ENCODE assay signal across 17 mouse cellular contexts in genomic region chr1:25204636-25205035, GRCm38 (mm10).
DNase-seq lines count a peak whose midpoint lies in the region; ATAC-seq lines count a peak whose summit lies in the region.
"Had no signal": no experiment of that assay in that cellular context is flagged by ENCODE, and none has a peak within 500 bp of the region (broad histone marks: within the 10 kb centered on the region; RNA-seq: fewer than 3 reads in every experiment).

No protein-coding gene starts in this region.

- no peak for DNase-seq in neural tube, embryonic 10.5 days (ENCODE audit: extremely low spot score, low spot score)
- DNase-seq in forebrain, embryonic 14.5 days (ENCODE audit: low spot score), result peak; percentile 44
- no peak for DNase-seq in midbrain, embryonic 11.5 days (ENCODE audit: low spot score, missing footprints)
- no peak for DNase-seq in gastrocnemius, postnatal 10 days
- no peak for DNase-seq in thymus, postnatal 36 days
- DNase-seq in MN1 (ENCODE audit: low spot score), result no peak
- DNase-seq: adrenal gland, postnatal 25 days; cerebellum, postnatal 36 days; kidney, adult 11 months; kidney, postnatal 25 days; left cerebral cortex, postnatal 4 days; thymus, adult 2 months had no signal

- H3K9me3 ChIP-seq in neural tube, embryonic 15.5 days (replicated peaks), result no peaks in the 10 kb centered on the region
- H3K9me3 ChIP-seq in forebrain, embryonic 14.5 days (replicated peaks; ENCODE audit: control insufficient read depth, low read length), result no peaks in the 10 kb centered on the region
- no peaks in the 10 kb centered on the region for H3K9me3 ChIP-seq in midbrain, embryonic 11.5 days (ENCODE audit: control insufficient read depth, low read length)

- no peaks in the 10 kb centered on the region for H3K36me3 ChIP-seq in neural tube, embryonic 15.5 days
- H3K36me3 ChIP-seq in forebrain, embryonic 14.5 days (ENCODE audit: control insufficient read depth, insufficient read depth, low read length), result no peaks in the 10 kb centered on the region
- no peaks in the 10 kb centered on the region for H3K36me3 ChIP-seq in midbrain, embryonic 11.5 days (ENCODE audit: control insufficient read depth, insufficient read depth, low read length)

- 53% methylated on average over 5 of the region's 5 CpGs for WGBS in neural tube, embryonic 15.5 days
- WGBS in forebrain, embryonic 14.5 days, result 41% methylated on average over 5 of the region's 5 CpGs
- 36% methylated on average over 5 of the region's 5 CpGs for WGBS in midbrain, embryonic 11.5 days

- H3K9ac ChIP-seq in neural tube, embryonic 15.5 days (replicated peaks), result no peak overlapping the region
- no peak overlapping the region for H3K9ac ChIP-seq in forebrain, embryonic 14.5 days (ENCODE audit: low read length)
- H3K9ac ChIP-seq in midbrain, embryonic 11.5 days (ENCODE audit: low read length), result no peak overlapping the region

- ATAC-seq in neural tube, embryonic 15.5 days (ENCODE audit: low FRiP score), result peak; percentile 24; the same call in 1 of the 2 replicates
- ATAC-seq in forebrain, embryonic 14.5 days, result 0 out of 2 replicates have a peak, but pooled peaks have one; percentile 42
- peak; percentile 87; the same call in 1 of the 2 replicates for ATAC-seq in midbrain, embryonic 11.5 days (ENCODE audit: low FRiP score)
- ATAC-seq: lung, postnatal 0 days had no signal

- H3K4me1 ChIP-seq in neural tube, embryonic 15.5 days, result no peaks in the 10 kb centered on the region
- H3K4me1 ChIP-seq in forebrain, embryonic 14.5 days (ENCODE audit: control insufficient read depth, insufficient read depth, low read length), result no peaks in the 10 kb centered on the region
- H3K4me1 ChIP-seq in midbrain, embryonic 11.5 days (ENCODE audit: control insufficient read depth, insufficient read depth, low read length), result peaks cover 4% of the 10 kb centered on the region; the same call in 1 of the 2 replicates
- H3K4me1 ChIP-seq: megakaryocyte, embryonic 14.5 days had no signal

- H3K4me3 ChIP-seq in neural tube, embryonic 15.5 days (replicated peaks), result no peak overlapping the region
- H3K4me3 ChIP-seq in forebrain, embryonic 14.5 days (ENCODE audit: low read depth, low read length), result no peak overlapping the region
- H3K4me3 ChIP-seq in midbrain, embryonic 11.5 days (ENCODE audit: low read depth, low read length), result no peak overlapping the region
- H3K4me3 ChIP-seq: megakaryocyte, embryonic 14.5 days had no signal

- no peaks in the 10 kb centered on the region for H3K27me3 ChIP-seq in neural tube, embryonic 15.5 days (replicated peaks)
- H3K27me3 ChIP-seq in forebrain, embryonic 14.5 days (replicated peaks; ENCODE audit: control insufficient read depth, insufficient read depth, low read length), result no peaks in the 10 kb centered on the region
- H3K27me3 ChIP-seq in midbrain, embryonic 11.5 days (ENCODE audit: control insufficient read depth, insufficient read depth, low read length), result no peaks in the 10 kb centered on the region
- H3K27me3 ChIP-seq: megakaryocyte, embryonic 14.5 days had no signal

- H3K4me2 ChIP-seq in neural tube, embryonic 15.5 days, result no peak overlapping the region
- H3K4me2 ChIP-seq in forebrain, embryonic 14.5 days (ENCODE audit: low read length), result no peak overlapping the region
- no peak overlapping the region for H3K4me2 ChIP-seq in midbrain, embryonic 11.5 days
- H3K4me2 ChIP-seq: heart, embryonic 11.5 days; liver, embryonic 11.5 days had no signal

- no peak overlapping the region for H3K27ac ChIP-seq in neural tube, embryonic 15.5 days (replicated peaks)
- no peak overlapping the region for H3K27ac ChIP-seq in forebrain, embryonic 14.5 days (ENCODE audit: low read depth, low read length)
- H3K27ac ChIP-seq in midbrain, embryonic 11.5 days (ENCODE audit: low read depth, low read length), result no peak overlapping the region

Comparison
In these comparisons a context has a peak if more than half of its experiments do, and no peak if none do; other contexts are left out.
1. ATAC-seq: peak in every context shown above with its lines; median percentile 87 in midbrain, embryonic 11.5 days; 42 in forebrain, embryonic 14.5 days; 24 in neural tube, embryonic 15.5 days.